Mouse (Mus musculus): ENCODE measurements around the gene Susd1. TPM values are rescaled to one million over a fixed set of nuclear protein-coding genes. Genes with fewer than 3 reads are reported as not detected.

Gene Susd1
- total and polyA plus RNA-seq, 3 experiments = 1.5 to 2.3 (median 1.6) TPM

DNA sequence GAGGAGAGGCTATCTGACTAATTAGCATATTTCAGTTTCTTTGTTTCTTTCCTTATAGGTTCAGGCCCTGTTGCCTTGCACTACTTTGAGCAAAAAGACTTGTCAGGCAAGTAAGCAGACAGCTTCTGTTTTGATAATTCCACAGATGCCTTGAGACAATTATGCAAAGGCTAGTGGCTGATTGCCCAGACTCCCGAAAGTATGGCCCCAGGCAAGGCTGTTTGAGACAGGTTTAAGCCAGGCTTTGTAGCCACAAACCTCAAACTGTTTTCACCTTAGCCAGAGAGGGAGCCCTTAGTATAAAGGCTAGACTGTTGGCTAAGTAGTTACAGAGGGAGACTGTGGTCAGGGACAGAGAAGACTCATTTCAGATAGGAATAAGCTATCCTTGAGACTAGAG, 165.1 kb downstream of the Susd1 start:
- intact Hi-C loops (cut with DNase I) = no loop called here

DNA sequence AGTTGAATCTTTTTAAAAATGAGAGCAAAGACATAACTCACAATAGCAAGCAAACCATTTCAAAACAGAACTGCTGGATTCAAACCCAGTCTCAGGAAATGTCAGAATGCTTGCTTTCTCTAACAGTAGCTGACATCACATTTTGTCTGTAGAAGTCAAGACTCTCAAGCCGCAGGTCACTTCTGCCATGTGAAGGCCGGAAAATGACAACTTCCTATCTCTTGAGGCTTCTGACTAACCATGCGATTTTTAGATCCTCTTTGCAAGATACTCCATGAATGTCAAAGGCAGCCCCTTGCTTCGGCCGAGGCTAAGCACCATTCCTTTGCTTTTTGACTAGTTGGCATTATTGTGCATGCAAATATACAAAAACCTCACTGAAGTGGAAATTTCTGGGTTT, 172.8 kb downstream of the Susd1 start:
- 79% methylated on average over 5 of the region's 5 CpGs for WGBS
- Histone ChIP-seq H3K4me3 (no peak overlapping the region), H3K27me3 (ENCODE audit: control insufficient read depth, insufficient read depth, low read length) (no peaks in the 10 kb centered on the region), H3K36me3 (ENCODE audit: control insufficient read depth, insufficient read depth, low read length) (no peaks in the 10 kb centered on the region), H3K4me1 (ENCODE audit: control insufficient read depth, insufficient read depth, low read length) (peaks cover 1% of the 10 kb centered on the region), H3K9ac (ENCODE audit: low read depth, low read length) (no peak overlapping the region), H3K27ac (no peak overlapping the region), H3K79me2 (replicated peaks; ENCODE audit: control insufficient read depth, insufficient read depth, low read length) (no peaks in the 10 kb centered on the region)
- DNase-seq = no peak
- TF ChIP-seq EP300 (IDR thresholded peaks at IDR 0.05; ENCODE audit: insufficient read depth, low read depth, low read length) = no peak
- TF ChIP-seq CTCF (IDR thresholded peaks at IDR 0.05) = no peak
- TF ChIP-seq POLR2A (IDR thresholded peaks at IDR 0.05; ENCODE audit: insufficient read depth, low read depth, low read length) = no peak
- intact Hi-C loops (cut with DNase I) = no loop called here

More for the DNA sequence above, 165.1 kb downstream of the Susd1 start:
- no peak overlapping the region for H3K9ac ChIP-seq (ENCODE audit: low read depth, low read length)
- H3K36me3 ChIP-seq (ENCODE audit: control insufficient read depth, insufficient read depth, low read length) = no peaks in the 10 kb centered on the region
- 32% methylated on average over 1 of the region's 1 CpGs for WGBS
- no peak overlapping the region for H3K4me3 ChIP-seq
- no peaks in the 10 kb centered on the region for H3K4me1 ChIP-seq (ENCODE audit: control insufficient read depth, insufficient read depth, low read length)
- H3K27me3 ChIP-seq (ENCODE audit: control insufficient read depth, insufficient read depth, low read length) = no peaks in the 10 kb centered on the region
- no peak for DNase-seq
- no peak overlapping the region for H3K27ac ChIP-seq
- TF ChIP-seq CTCF (IDR thresholded peaks at IDR 0.05) (no peak), EP300 (IDR thresholded peaks at IDR 0.05; ENCODE audit: insufficient read depth, low read depth, low read length) (no peak), POLR2A (IDR thresholded peaks at IDR 0.05; ENCODE audit: insufficient read depth, low read depth, low read length) (no peak)
- no peaks in the 10 kb centered on the region for H3K79me2 ChIP-seq (replicated peaks; ENCODE audit: control insufficient read depth, insufficient read depth, low read length)

DNA sequence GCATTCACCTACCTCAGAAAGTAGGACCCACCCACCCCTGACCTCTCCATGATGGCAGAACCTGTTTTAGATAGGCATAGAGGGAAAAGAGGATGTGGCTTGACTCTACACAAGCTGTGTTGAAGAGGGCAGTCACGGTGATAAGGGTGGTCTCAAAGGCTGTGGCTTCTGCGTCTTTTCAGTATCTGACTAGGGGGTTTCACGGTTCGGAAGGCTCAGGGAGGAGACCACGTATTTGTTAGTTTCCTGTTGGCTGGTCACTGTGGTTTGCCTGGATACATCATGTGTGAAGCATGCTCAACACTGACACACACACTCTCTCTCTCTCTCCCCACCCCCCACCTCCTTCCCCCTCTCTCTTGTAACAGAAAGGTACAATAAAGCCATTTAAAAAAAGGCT, 173.3 kb downstream of the Susd1 start:
- no peaks in the 10 kb centered on the region for H3K79me2 ChIP-seq (replicated peaks; ENCODE audit: control insufficient read depth, insufficient read depth, low read length)
- no peak for TF ChIP-seq EP300 (IDR thresholded peaks at IDR 0.05; ENCODE audit: insufficient read depth, low read depth, low read length)
- TF ChIP-seq POLR2A (IDR thresholded peaks at IDR 0.05; ENCODE audit: insufficient read depth, low read depth, low read length) = no peak
- no peak for TF ChIP-seq CTCF (IDR thresholded peaks at IDR 0.05)
- no peak overlapping the region for H3K27ac ChIP-seq
- intact Hi-C loops (cut with DNase I) = no loop called here
- no peaks in the 10 kb centered on the region for H3K27me3 ChIP-seq (ENCODE audit: control insufficient read depth, insufficient read depth, low read length)
- no peak overlapping the region for H3K9ac ChIP-seq (ENCODE audit: low read depth, low read length)
- no peak for DNase-seq
- WGBS = 84% methylated on average over 5 of the region's 5 CpGs
- H3K4me3 ChIP-seq = no peak overlapping the region
- H3K4me1 ChIP-seq (ENCODE audit: control insufficient read depth, insufficient read depth, low read length) = peaks cover 1% of the 10 kb centered on the region
- no peaks in the 10 kb centered on the region for H3K36me3 ChIP-seq (ENCODE audit: control insufficient read depth, insufficient read depth, low read length)

Other genes with a start within 250 kb of the Susd1 start
- 10 to 100 TPM; 13.3 to 15.6 TPM for gene Ugcg, start 249.4 kb downstream of the Susd1 start, total RNA-seq (2021)
- 10.0 and 17.9 TPM in 2 replicates for gene Ugcg, start 249.4 kb downstream of the Susd1 start, polyA plus RNA-seq (2012; rRNA removed)
- 10 to 100 TPM; 25.0 to 27.0 TPM for gene Ptbp3, start 110.7 kb upstream of the Susd1 start, total RNA-seq (2021)
- gene Ptbp3, start 110.7 kb upstream of the Susd1 start, polyA plus RNA-seq (2012; rRNA removed) = 13.2 and 23.3 TPM in 2 replicates
- 100 to 1,000 TPM; 211 to 225 TPM for gene Hsdl2, start 142.9 kb upstream of the Susd1 start, total RNA-seq (2021)
- 84.0 and 186 TPM in 2 replicates for gene Hsdl2, start 142.9 kb upstream of the Susd1 start, polyA plus RNA-seq (2012; rRNA removed)
- gene E130308A19Rik, start 187.6 kb upstream of the Susd1 start, total RNA-seq (2021) = 1 to 10 TPM; 6.5 to 7.2 TPM
- gene E130308A19Rik, start 187.6 kb upstream of the Susd1 start, polyA plus RNA-seq (2012; rRNA removed) = 3.8 and 5.6 TPM in 2 replicates